Mouse (Mus musculus): ENCODE data around the gene Uvrag. TPM values are rescaled to one million over a fixed set of nuclear protein-coding genes. Genes with fewer than 3 reads are reported as not detected.

Uvrag gene
- polyA plus RNA-seq, 1 experiment = 16.8 TPM

- no peak for DNase-seq (ENCODE audit: extremely low spot score in 1 of 2, low spot score in 1 of 2)
Observed at GRCm38 (mm10) chr7:99167939-99168338, 27.0 kb upstream of the Uvrag start.

- DNase-seq (ENCODE audit: extremely low spot score in 1 of 2, low spot score in 1 of 2) = no peak
Observed at GRCm38 (mm10) chr7:99166159-99166558, 25.2 kb upstream of the Uvrag start.

GRCm38 (mm10) chr7:99164873-99165410, 24.0 kb upstream of the Uvrag start:
- DNase-seq (ENCODE audit: extremely low spot score in 1 of 2, low spot score in 1 of 2) = no peak

- no peak for DNase-seq (ENCODE audit: extremely low spot score in 1 of 2, low spot score in 1 of 2)
Observed at GRCm38 (mm10) chr7:99162462-99162861, 21.5 kb upstream of the Uvrag start.

GRCm38 (mm10) chr7:99161961-99162360, 21.0 kb upstream of the Uvrag start:
- DNase-seq (ENCODE audit: extremely low spot score in 1 of 2, low spot score in 1 of 2) = no peak

GRCm38 (mm10) chr7:99161529-99161928, 20.6 kb upstream of the Uvrag start:
- no peak for DNase-seq (ENCODE audit: extremely low spot score in 1 of 2, low spot score in 1 of 2)

GRCm38 (mm10) chr7:99160995-99161394, 20.1 kb upstream of the Uvrag start:
- no peak for DNase-seq (ENCODE audit: extremely low spot score in 1 of 2, low spot score in 1 of 2)

- no peak for DNase-seq (ENCODE audit: extremely low spot score in 1 of 2, low spot score in 1 of 2)
Observed at GRCm38 (mm10) chr7:99159446-99159845, 18.5 kb upstream of the Uvrag start.

- DNase-seq (ENCODE audit: extremely low spot score in 1 of 2, low spot score in 1 of 2) = no peak
Observed at GRCm38 (mm10) chr7:99158904-99159303, 18.0 kb upstream of the Uvrag start.

GRCm38 (mm10) chr7:99158011-99158410, 17.1 kb upstream of the Uvrag start:
- DNase-seq (ENCODE audit: extremely low spot score in 1 of 2, low spot score in 1 of 2) = no peak

- DNase-seq (ENCODE audit: extremely low spot score in 1 of 2, low spot score in 1 of 2) = no peak
Observed at GRCm38 (mm10) chr7:99156737-99157136, 15.8 kb upstream of the Uvrag start.

GRCm38 (mm10) chr7:99155311-99156289, 14.7 kb upstream of the Uvrag start:
- DNase-seq (ENCODE audit: extremely low spot score in 1 of 2, low spot score in 1 of 2) = no peak

- no peak for DNase-seq (ENCODE audit: extremely low spot score in 1 of 2, low spot score in 1 of 2)
Observed at GRCm38 (mm10) chr7:99154648-99155151, 13.8 kb upstream of the Uvrag start.

- no peak for DNase-seq (ENCODE audit: extremely low spot score in 1 of 2, low spot score in 1 of 2)
Observed at GRCm38 (mm10) chr7:99153686-99154202, 12.8 kb upstream of the Uvrag start.

- DNase-seq (ENCODE audit: extremely low spot score in 1 of 2, low spot score in 1 of 2) = no peak
Observed at GRCm38 (mm10) chr7:99152756-99153155, 11.8 kb upstream of the Uvrag start.

- DNase-seq (ENCODE audit: extremely low spot score in 1 of 2, low spot score in 1 of 2) = peak; percentile 93 to 99
Observed at GRCm38 (mm10) chr7:99151342-99151741, 10.4 kb upstream of the Uvrag start.

- no peak for DNase-seq (ENCODE audit: extremely low spot score in 1 of 2, low spot score in 1 of 2)
Observed at GRCm38 (mm10) chr7:99149017-99149416, 8.1 kb upstream of the Uvrag start.

GRCm38 (mm10) chr7:99147494-99147893, 6.6 kb upstream of the Uvrag start:
- DNase-seq (ENCODE audit: extremely low spot score in 1 of 2, low spot score in 1 of 2) = no peak

GRCm38 (mm10) chr7:99146906-99147305, 6.0 kb upstream of the Uvrag start:
- no peak for DNase-seq (ENCODE audit: extremely low spot score in 1 of 2, low spot score in 1 of 2)

GRCm38 (mm10) chr7:99146011-99146410, 5.1 kb upstream of the Uvrag start:
- DNase-seq (ENCODE audit: extremely low spot score in 1 of 2, low spot score in 1 of 2) = no peak

GRCm38 (mm10) chr7:99144616-99145015, 3.7 kb upstream of the Uvrag start:
- DNase-seq (ENCODE audit: extremely low spot score in 1 of 2, low spot score in 1 of 2) = peak; percentile 80 to 81

Data from frontal cortex, adult 2 months (tissue).